In the genomic region with DNA sequence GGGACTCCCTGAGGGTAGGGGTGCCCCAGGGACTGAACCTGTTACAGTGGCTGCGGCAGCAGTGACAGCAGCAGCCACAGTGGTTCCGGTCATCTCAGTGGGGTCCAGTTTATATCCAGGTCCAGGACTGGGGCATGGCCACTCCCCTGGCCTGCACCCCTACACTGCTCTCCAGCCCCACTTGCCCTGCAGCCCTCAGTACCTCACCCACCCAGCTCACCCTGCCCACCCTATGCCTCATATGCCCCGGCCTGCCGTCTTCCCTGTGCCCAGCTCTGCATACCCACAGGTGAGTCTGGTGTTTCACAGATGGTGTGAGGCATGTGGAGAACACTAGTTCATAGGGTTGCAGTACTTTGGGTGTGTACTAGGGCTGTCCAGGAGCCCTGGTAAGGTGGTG, we compare ENCODE assay signal across 21 mouse cellular contexts. TPM values are rescaled to one million over a fixed set of nuclear protein-coding genes. Genes with fewer than 3 reads are reported as not detected.
A peak's percentile ranks its signal among the peaks of the same experiment; 100 is the strongest.
DNase-seq lines count a peak whose midpoint lies in the region; ATAC-seq lines count a peak whose summit lies in the region.
"Had no signal": no experiment of that assay in that cellular context is flagged by ENCODE, and none has a peak within 500 bp of the region (broad histone marks: within the 10 kb centered on the region; RNA-seq: fewer than 3 reads in every experiment).

No protein-coding gene starts in this region.

- H3K27ac ChIP-seq in hindbrain, embryonic 14.5 days: no peak overlapping the region
- no peak overlapping the region for H3K27ac ChIP-seq in hindbrain, embryonic 11.5 days (ENCODE audit: low read depth, low read length)
- no peak overlapping the region for H3K27ac ChIP-seq in limb, embryonic 12.5 days
- H3K27ac ChIP-seq in limb, embryonic 10.5 days: no peak overlapping the region
- no peak overlapping the region for H3K27ac ChIP-seq in midbrain, embryonic 15.5 days
- no peak overlapping the region for H3K27ac ChIP-seq in midbrain, embryonic 10.5 days (replicated peaks)
- H3K27ac ChIP-seq: gastrocnemius, adult 2 months; intestine, embryonic 15.5 days; macrophage; neural tube, embryonic 15.5 days had no signal

- H3K4me2 ChIP-seq in hindbrain, embryonic 14.5 days (replicated peaks): no peak overlapping the region
- H3K4me2 ChIP-seq in hindbrain, embryonic 11.5 days (replicated peaks; ENCODE audit: low read depth, low read length): no peak overlapping the region
- H3K4me2 ChIP-seq in limb, embryonic 12.5 days: no peak overlapping the region
- no peak overlapping the region for H3K4me2 ChIP-seq in midbrain, embryonic 15.5 days
- H3K4me2 ChIP-seq: intestine, embryonic 15.5 days; midbrain, embryonic 11.5 days; neural tube, embryonic 15.5 days had no signal

- peaks cover 99% of the 10 kb centered on the region for H3K36me3 ChIP-seq in hindbrain, embryonic 14.5 days (replicated peaks; ENCODE audit: control insufficient read depth, insufficient read depth)
- peaks cover 19% of the 10 kb centered on the region for H3K36me3 ChIP-seq in hindbrain, embryonic 11.5 days (ENCODE audit: control insufficient read depth, insufficient read depth, low read length)
- H3K36me3 ChIP-seq in limb, embryonic 12.5 days: peaks cover 99% of the 10 kb centered on the region
- peaks cover 98% of the 10 kb centered on the region for H3K36me3 ChIP-seq in limb, embryonic 10.5 days
- peaks cover 88% of the 10 kb centered on the region for H3K36me3 ChIP-seq in midbrain, embryonic 15.5 days (replicated peaks)
- peaks cover 99% of the 10 kb centered on the region for H3K36me3 ChIP-seq in midbrain, embryonic 10.5 days

- no peak overlapping the region for H3K9ac ChIP-seq in hindbrain, embryonic 14.5 days
- H3K9ac ChIP-seq in hindbrain, embryonic 11.5 days (ENCODE audit: low read depth, low read length): no peak overlapping the region
- no peak overlapping the region for H3K9ac ChIP-seq in limb, embryonic 12.5 days (replicated peaks)
- H3K9ac ChIP-seq in midbrain, embryonic 15.5 days: no peak overlapping the region
- H3K9ac ChIP-seq: intestine, embryonic 15.5 days; neural tube, embryonic 15.5 days had no signal

- no peak overlapping the region for H3K4me3 ChIP-seq in hindbrain, embryonic 14.5 days (replicated peaks; ENCODE audit: low read length)
- H3K4me3 ChIP-seq in hindbrain, embryonic 11.5 days (ENCODE audit: low read depth, low read length): no peak overlapping the region
- no peak overlapping the region for H3K4me3 ChIP-seq in limb, embryonic 12.5 days (replicated peaks)
- H3K4me3 ChIP-seq in limb, embryonic 10.5 days: no peak overlapping the region
- H3K4me3 ChIP-seq in midbrain, embryonic 15.5 days: no peak overlapping the region
- no peak overlapping the region for H3K4me3 ChIP-seq in midbrain, embryonic 10.5 days
- H3K4me3 ChIP-seq: gastrocnemius, adult 2 months; intestine, embryonic 15.5 days; neural tube, embryonic 15.5 days had no signal

- 91% methylated on average over 4 of the region's 4 CpGs for WGBS in hindbrain, embryonic 14.5 days
- 85% methylated on average over 4 of the region's 4 CpGs for WGBS in hindbrain, embryonic 11.5 days
- WGBS in limb, embryonic 12.5 days: 87% methylated on average over 4 of the region's 4 CpGs
- 97% methylated on average over 4 of the region's 4 CpGs for WGBS in limb, embryonic 10.5 days
- WGBS in midbrain, embryonic 15.5 days: 94% methylated on average over 4 of the region's 4 CpGs
- WGBS in midbrain, embryonic 10.5 days: 95% methylated on average over 4 of the region's 4 CpGs

- H3K27me3 ChIP-seq in hindbrain, embryonic 14.5 days (ENCODE audit: control insufficient read depth, insufficient read depth, low read length): no peaks in the 10 kb centered on the region
- no peaks in the 10 kb centered on the region for H3K27me3 ChIP-seq in hindbrain, embryonic 11.5 days (ENCODE audit: control insufficient read depth, insufficient read depth, low read length)
- no peaks in the 10 kb centered on the region for H3K27me3 ChIP-seq in limb, embryonic 12.5 days
- no peaks in the 10 kb centered on the region for H3K27me3 ChIP-seq in limb, embryonic 10.5 days (ENCODE audit: low read depth, poor library complexity, severe bottlenecking)
- H3K27me3 ChIP-seq in midbrain, embryonic 15.5 days (replicated peaks): no peaks in the 10 kb centered on the region
- no peaks in the 10 kb centered on the region for H3K27me3 ChIP-seq in midbrain, embryonic 10.5 days (ENCODE audit: low read depth, poor library complexity, severe bottlenecking)
- H3K27me3 ChIP-seq: intestine, embryonic 15.5 days; neural tube, embryonic 15.5 days had no signal

- H3K4me1 ChIP-seq in hindbrain, embryonic 14.5 days (replicated peaks; ENCODE audit: control insufficient read depth, insufficient read depth, low read length): no peaks in the 10 kb centered on the region
- no peaks in the 10 kb centered on the region for H3K4me1 ChIP-seq in hindbrain, embryonic 11.5 days (replicated peaks; ENCODE audit: control insufficient read depth, insufficient read depth, low read length)
- H3K4me1 ChIP-seq in limb, embryonic 12.5 days (replicated peaks): no peaks in the 10 kb centered on the region
- H3K4me1 ChIP-seq in limb, embryonic 10.5 days: 0 out of 2 replicates have a peak, but pooled peaks cover 4% of the 10 kb centered on the region
- no peaks in the 10 kb centered on the region for H3K4me1 ChIP-seq in midbrain, embryonic 15.5 days
- no peaks in the 10 kb centered on the region for H3K4me1 ChIP-seq in midbrain, embryonic 10.5 days
- H3K4me1 ChIP-seq: neural tube, embryonic 15.5 days had no signal

- DNase-seq in hindbrain, embryonic 14.5 days (ENCODE audit: low spot score): no peak
- no peak for DNase-seq in hindbrain, embryonic 11.5 days (ENCODE audit: low spot score)
- DNase-seq in limb, embryonic 10.5 days (ENCODE audit: low spot score): no peak
- DNase-seq in midbrain, embryonic 10.5 days (ENCODE audit: low spot score): no peak
- DNase-seq: adrenal gland, adult 2 months; cerebellum, adult 2 months; cerebellum, postnatal 36 days; gastrocnemius, adult 2 months; heart, postnatal 36 days; kidney, postnatal 10 days; lung, adult 18-20 months; spleen, adult 18-20 months; thymus, adult 18-20 months; thymus, postnatal 4 days had no signal

- no peaks in the 10 kb centered on the region for H3K9me3 ChIP-seq in hindbrain, embryonic 14.5 days (ENCODE audit: control insufficient read depth, low read length)
- no peaks in the 10 kb centered on the region for H3K9me3 ChIP-seq in hindbrain, embryonic 11.5 days (ENCODE audit: control insufficient read depth, low read length)
- no peaks in the 10 kb centered on the region for H3K9me3 ChIP-seq in limb, embryonic 12.5 days
- no peaks in the 10 kb centered on the region for H3K9me3 ChIP-seq in limb, embryonic 10.5 days (replicated peaks)
- H3K9me3 ChIP-seq in midbrain, embryonic 15.5 days: no peaks in the 10 kb centered on the region
- H3K9me3 ChIP-seq in midbrain, embryonic 10.5 days (replicated peaks): no peaks in the 10 kb centered on the region
- H3K9me3 ChIP-seq: intestine, embryonic 15.5 days; neural tube, embryonic 15.5 days had no signal

- peak; percentile 10; the same call in 1 of the 2 replicates for ATAC-seq in hindbrain, embryonic 14.5 days (ENCODE audit: low FRiP score)
- ATAC-seq in hindbrain, embryonic 11.5 days (ENCODE audit: low FRiP score): no peak
- peak; percentile 46; the same call in 1 of the 2 replicates for ATAC-seq in limb, embryonic 12.5 days (ENCODE audit: insufficient number of reproducible peaks, insufficient read depth, low FRiP score, low TSS enrichment, low read depth)
- 0 out of 2 replicates have a peak, but pooled peaks have one; percentile 12 for ATAC-seq in midbrain, embryonic 15.5 days (replicated peaks)
- no peak for ATAC-seq in erythroblast, adult 5-6 weeks (replicated peaks; ENCODE audit: low FRiP score, poor library complexity, severe bottlenecking)
- ATAC-seq: intestine, embryonic 15.5 days had no signal

RNA-seq across cellular contexts. Expression of gene Ndst2, which starts 13.0 kb away (rescaled TPM):
- polyA plus RNA-seq in hindbrain, embryonic 14.5 days (2014; fragmentation: Nextera tagmentation; extraction: Ambion mirVana): 17.1 and 17.7 TPM in 2 replicates
- polyA plus RNA-seq in hindbrain, embryonic 11.5 days (2014; fragmentation: Nextera tagmentation; extraction: Ambion mirVana): 20.2 and 21.0 TPM in 2 replicates
- 29.6 and 33.1 TPM in 2 replicates for polyA plus RNA-seq in limb, embryonic 12.5 days (2016; fragmentation: Nextera tagmentation; extraction: Ambion mirVana)
- polyA plus RNA-seq in limb, embryonic 10.5 days (2016; fragmentation: Nextera tagmentation; extraction: Ambion mirVana): 27.9 and 29.2 TPM in 2 replicates
- polyA plus RNA-seq in midbrain, embryonic 15.5 days (2015; fragmentation: Nextera tagmentation; extraction: Ambion mirVana): 19.4 and 19.9 TPM in 2 replicates
- polyA plus RNA-seq in midbrain, embryonic 10.5 days (2016; fragmentation: Nextera tagmentation; extraction: Ambion mirVana): 24.0 and 26.2 TPM in 2 replicates
- total RNA-seq in erythroblast, adult 5-6 weeks (2015; ENCODE audit: low replicate concordance): 69.8 and 80.1 TPM in 2 replicates
- 25.0 and 32.7 TPM in 2 replicates for total RNA-seq in erythroblast, adult 5-6 weeks (2017; ENCODE audit: low replicate concordance)

RNA-seq across cellular contexts. Expression of gene Zswim8, which starts 14.0 kb away (rescaled TPM):
- 38.5 and 50.5 TPM in 2 replicates for polyA plus RNA-seq in hindbrain, embryonic 14.5 days (2014; fragmentation: Nextera tagmentation; extraction: Ambion mirVana)
- 25.2 and 32.7 TPM in 2 replicates for polyA plus RNA-seq in hindbrain, embryonic 11.5 days (2014; fragmentation: Nextera tagmentation; extraction: Ambion mirVana)
- 37.5 and 43.6 TPM in 2 replicates for polyA plus RNA-seq in limb, embryonic 12.5 days (2016; fragmentation: Nextera tagmentation; extraction: Ambion mirVana)
- 32.5 and 39.3 TPM in 2 replicates for polyA plus RNA-seq in limb, embryonic 10.5 days (2016; fragmentation: Nextera tagmentation; extraction: Ambion mirVana)
- 56.5 and 57.8 TPM in 2 replicates for polyA plus RNA-seq in midbrain, embryonic 15.5 days (2015; fragmentation: Nextera tagmentation; extraction: Ambion mirVana)
- 26.1 and 34.4 TPM in 2 replicates for polyA plus RNA-seq in midbrain, embryonic 10.5 days (2016; fragmentation: Nextera tagmentation; extraction: Ambion mirVana)
- total RNA-seq in erythroblast, adult 5-6 weeks (2015; ENCODE audit: low replicate concordance): 17.8 and 32.3 TPM in 2 replicates
- 10.1 and 16.3 TPM in 2 replicates for total RNA-seq in erythroblast, adult 5-6 weeks (2017; ENCODE audit: low replicate concordance)

RNA-seq across cellular contexts. Expression of gene Chchd1, which starts 18.6 kb away (rescaled TPM):
- 169 and 194 TPM in 2 replicates for polyA plus RNA-seq in hindbrain, embryonic 14.5 days (2014; fragmentation: Nextera tagmentation; extraction: Ambion mirVana)
- 210 and 223 TPM in 2 replicates for polyA plus RNA-seq in hindbrain, embryonic 11.5 days (2014; fragmentation: Nextera tagmentation; extraction: Ambion mirVana)
- 243 and 264 TPM in 2 replicates for polyA plus RNA-seq in limb, embryonic 12.5 days (2016; fragmentation: Nextera tagmentation; extraction: Ambion mirVana)
- polyA plus RNA-seq in limb, embryonic 10.5 days (2016; fragmentation: Nextera tagmentation; extraction: Ambion mirVana): 238 and 280 TPM in 2 replicates
- 153 and 165 TPM in 2 replicates for polyA plus RNA-seq in midbrain, embryonic 15.5 days (2015; fragmentation: Nextera tagmentation; extraction: Ambion mirVana)
- 242 and 277 TPM in 2 replicates for polyA plus RNA-seq in midbrain, embryonic 10.5 days (2016; fragmentation: Nextera tagmentation; extraction: Ambion mirVana)
- 9.6 and 27.1 TPM in 2 replicates for total RNA-seq in erythroblast, adult 5-6 weeks (2015; ENCODE audit: low replicate concordance)
- 22.5 and 44.7 TPM in 2 replicates for total RNA-seq in erythroblast, adult 5-6 weeks (2017; ENCODE audit: low replicate concordance)

RNA-seq across cellular contexts. Expression of gene Fut11, which starts 26.6 kb away (rescaled TPM):
- 25.1 and 31.8 TPM in 2 replicates for polyA plus RNA-seq in hindbrain, embryonic 14.5 days (2014; fragmentation: Nextera tagmentation; extraction: Ambion mirVana)
- polyA plus RNA-seq in hindbrain, embryonic 11.5 days (2014; fragmentation: Nextera tagmentation; extraction: Ambion mirVana): 16.7 and 22.9 TPM in 2 replicates
- 24.9 and 27.2 TPM in 2 replicates for polyA plus RNA-seq in limb, embryonic 12.5 days (2016; fragmentation: Nextera tagmentation; extraction: Ambion mirVana)
- polyA plus RNA-seq in limb, embryonic 10.5 days (2016; fragmentation: Nextera tagmentation; extraction: Ambion mirVana): 18.2 and 20.4 TPM in 2 replicates
- 30.0 and 30.7 TPM in 2 replicates for polyA plus RNA-seq in midbrain, embryonic 15.5 days (2015; fragmentation: Nextera tagmentation; extraction: Ambion mirVana)
- 18.3 and 21.4 TPM in 2 replicates for polyA plus RNA-seq in midbrain, embryonic 10.5 days (2016; fragmentation: Nextera tagmentation; extraction: Ambion mirVana)
- total RNA-seq in erythroblast, adult 5-6 weeks (2015; ENCODE audit: low replicate concordance): 2.5 and 9.2 TPM in 2 replicates
- total RNA-seq in erythroblast, adult 5-6 weeks (2017; ENCODE audit: low replicate concordance): 1.5 and 1.7 TPM in 2 replicates

RNA-seq across cellular contexts. Expression of gene Sec24c, which starts 47.3 kb away (rescaled TPM):
- 84.9 and 87.1 TPM in 2 replicates for polyA plus RNA-seq in hindbrain, embryonic 14.5 days (2014; fragmentation: Nextera tagmentation; extraction: Ambion mirVana)
- polyA plus RNA-seq in hindbrain, embryonic 11.5 days (2014; fragmentation: Nextera tagmentation; extraction: Ambion mirVana): 76.6 and 79.0 TPM in 2 replicates
- 77.2 and 91.2 TPM in 2 replicates for polyA plus RNA-seq in limb, embryonic 12.5 days (2016; fragmentation: Nextera tagmentation; extraction: Ambion mirVana)
- polyA plus RNA-seq in limb, embryonic 10.5 days (2016; fragmentation: Nextera tagmentation; extraction: Ambion mirVana): 113 and 122 TPM in 2 replicates
- polyA plus RNA-seq in midbrain, embryonic 15.5 days (2015; fragmentation: Nextera tagmentation; extraction: Ambion mirVana): 97.2 and 101 TPM in 2 replicates
- 103 and 114 TPM in 2 replicates for polyA plus RNA-seq in midbrain, embryonic 10.5 days (2016; fragmentation: Nextera tagmentation; extraction: Ambion mirVana)
- 20.8 and 32.6 TPM in 2 replicates for total RNA-seq in erythroblast, adult 5-6 weeks (2015; ENCODE audit: low replicate concordance)
- 60.1 and 67.7 TPM in 2 replicates for total RNA-seq in erythroblast, adult 5-6 weeks (2017; ENCODE audit: low replicate concordance)

Comparison
In these comparisons a context has a peak if more than half of its experiments do, and no peak if none do; other contexts are left out.
1. ATAC-seq: peak in hindbrain, embryonic 14.5 days (single experiment), limb, embryonic 12.5 days (single experiment) and midbrain, embryonic 15.5 days (single experiment); none in hindbrain, embryonic 11.5 days (single experiment) and erythroblast, adult 5-6 weeks (single experiment).